ENCODE assay signal across 20 mouse cellular contexts in genomic region chr7:127082271-127082670, GRCm38 (mm10). TPM values are rescaled to one million over a fixed set of nuclear protein-coding genes. Genes with fewer than 3 reads are reported as not detected.
DNase-seq lines count a peak whose midpoint lies in the region; ATAC-seq lines count a peak whose summit lies in the region.
"Had no signal": no experiment of that assay in that cellular context is flagged by ENCODE, and none has a peak within 500 bp of the region (broad histone marks: within the 10 kb centered on the region; RNA-seq: fewer than 3 reads in every experiment).

No protein-coding gene starts in this region.

- H3K27me3 ChIP-seq in liver, embryonic 13.5 days: no peaks in the 10 kb centered on the region
- no peaks in the 10 kb centered on the region for H3K27me3 ChIP-seq in hindbrain, embryonic 11.5 days (ENCODE audit: control insufficient read depth, insufficient read depth, low read length)
- H3K27me3 ChIP-seq: CH12.LX; embryonic facial prominence, embryonic 12.5 days; forebrain, embryonic 15.5 days; heart, embryonic 15.5 days had no signal

- H3K9ac ChIP-seq in liver, embryonic 13.5 days: no peak overlapping the region
- H3K9ac ChIP-seq in hindbrain, embryonic 11.5 days (ENCODE audit: low read depth, low read length): no peak overlapping the region
- H3K9ac ChIP-seq: embryonic facial prominence, embryonic 12.5 days; forebrain, embryonic 15.5 days; heart, embryonic 15.5 days; hindbrain, embryonic 14.5 days had no signal

- peak overlapping the region; percentile 29; the same call in 1 of the 2 replicates for H3K27ac ChIP-seq in liver, embryonic 13.5 days
- no peak overlapping the region for H3K27ac ChIP-seq in hindbrain, embryonic 11.5 days (ENCODE audit: low read depth, low read length)
- H3K27ac ChIP-seq: embryonic facial prominence, embryonic 12.5 days; forebrain, embryonic 15.5 days; heart, adult 2 months; heart, embryonic 15.5 days; hindbrain, embryonic 14.5 days had no signal

- H3K9me3 ChIP-seq in liver, embryonic 13.5 days (replicated peaks): no peaks in the 10 kb centered on the region
- no peaks in the 10 kb centered on the region for H3K9me3 ChIP-seq in hindbrain, embryonic 11.5 days (ENCODE audit: control insufficient read depth, low read length)
- H3K9me3 ChIP-seq: embryonic facial prominence, embryonic 12.5 days; forebrain, embryonic 15.5 days; heart, embryonic 15.5 days had no signal

- no peaks in the 10 kb centered on the region for H3K36me3 ChIP-seq in liver, embryonic 13.5 days
- H3K36me3 ChIP-seq in hindbrain, embryonic 11.5 days (ENCODE audit: control insufficient read depth, insufficient read depth, low read length): no peaks in the 10 kb centered on the region
- H3K36me3 ChIP-seq: embryonic facial prominence, embryonic 12.5 days; forebrain, embryonic 15.5 days; heart, embryonic 15.5 days had no signal

- ATAC-seq in liver, embryonic 13.5 days (ENCODE audit: low read depth): no peak
- 0 out of 2 replicates have a peak, but pooled peaks have one; percentile 6 for ATAC-seq in granulocyte monocyte progenitor cell, adult 5-6 weeks (replicated peaks; ENCODE audit: poor library complexity, severe bottlenecking)
- ATAC-seq in hindbrain, embryonic 11.5 days (ENCODE audit: low FRiP score): no peak
- ATAC-seq: forebrain, embryonic 15.5 days had no signal

- H3K4me3 ChIP-seq in liver, embryonic 13.5 days (replicated peaks): no peak overlapping the region
- H3K4me3 ChIP-seq in hindbrain, embryonic 11.5 days (ENCODE audit: low read depth, low read length): no peak overlapping the region
- H3K4me3 ChIP-seq: embryonic facial prominence, embryonic 12.5 days; forebrain, embryonic 15.5 days; heart, adult 2 months; heart, embryonic 15.5 days had no signal

- H3K4me1 ChIP-seq in liver, embryonic 13.5 days (replicated peaks): peaks cover 49% of the 10 kb centered on the region
- H3K4me1 ChIP-seq in hindbrain, embryonic 11.5 days (replicated peaks; ENCODE audit: control insufficient read depth, insufficient read depth, low read length): no peaks in the 10 kb centered on the region
- H3K4me1 ChIP-seq: embryonic facial prominence, embryonic 12.5 days; forebrain, embryonic 15.5 days; heart, embryonic 15.5 days had no signal

- H3K4me2 ChIP-seq in liver, embryonic 13.5 days: no peak overlapping the region
- no peak overlapping the region for H3K4me2 ChIP-seq in hindbrain, embryonic 11.5 days (replicated peaks; ENCODE audit: low read depth, low read length)
- H3K4me2 ChIP-seq: embryonic facial prominence, embryonic 12.5 days; forebrain, embryonic 15.5 days; heart, embryonic 11.5 days; heart, embryonic 15.5 days; hindbrain, embryonic 14.5 days had no signal

- 40% methylated on average over 8 of the region's 8 CpGs for WGBS in liver, embryonic 13.5 days (ENCODE audit: insufficient replicate concordance)
- WGBS in hindbrain, embryonic 11.5 days: 81% methylated on average over 8 of the region's 8 CpGs

- DNase-seq in liver, embryonic 13.5 days: no peak
- no peak for DNase-seq in liver
- DNase-seq in CD4-positive helper T cell, adult 2 months (ENCODE audit: low read depth, low spot score): peak; percentile 53
- DNase-seq in testis, postnatal 14 days (ENCODE audit: low spot score): no peak
- DNase-seq in hindbrain, embryonic 11.5 days (ENCODE audit: low spot score): no peak
- DNase-seq: adrenal gland, adult 8-10 months; adrenal gland, postnatal 36 days; cerebellum, adult 2 months; cerebellum, postnatal 14 days; heart, adult 2 months; heart, postnatal 14 days had no signal

RNA-seq across cellular contexts. Expression of gene Zg16, which starts 4.9 kb away (rescaled TPM):
- polyA plus RNA-seq in liver, embryonic 13.5 days (2015; fragmentation: Nextera tagmentation; extraction: Ambion mirVana): not detected in 2 replicates
- not detected in 2 replicates for total RNA-seq in granulocyte monocyte progenitor cell, adult 5-6 weeks (2014; fragmentation: Nextera tagmentation)
- total RNA-seq in granulocyte monocyte progenitor cell, adult 5-6 weeks (2017): 1.6 and 2.5 TPM in 2 replicates
- not detected in 2 replicates for polyA plus RNA-seq in hindbrain, embryonic 11.5 days (2014; fragmentation: Nextera tagmentation; extraction: Ambion mirVana)
- total RNA-seq: adrenal gland, adult 8-10 months; adrenal gland, postnatal 36 days; CH12.LX; gastrocnemius, adult 8-10 months; heart, adult 2 months; heart, postnatal 14 days had no signal
- polyA plus RNA-seq: embryonic facial prominence, embryonic 12.5 days; forebrain, embryonic 11.5 days; forebrain, embryonic 15.5 days; heart, adult 2 months; heart, embryonic 11.5 days; heart, embryonic 15.5 days; hindbrain, embryonic 14.5 days had no signal

RNA-seq across cellular contexts. Expression of gene AI467606, which starts 8.9 kb away (rescaled TPM):
- 7.0 and 7.3 TPM in 2 replicates for polyA plus RNA-seq in liver, embryonic 13.5 days (2015; fragmentation: Nextera tagmentation; extraction: Ambion mirVana)
- 19.3 and 22.1 TPM in 2 replicates for total RNA-seq in granulocyte monocyte progenitor cell, adult 5-6 weeks (2014; fragmentation: Nextera tagmentation)
- 23.5 and 25.9 TPM in 2 replicates for total RNA-seq in granulocyte monocyte progenitor cell, adult 5-6 weeks (2017)
- polyA plus RNA-seq in hindbrain, embryonic 11.5 days (2014; fragmentation: Nextera tagmentation; extraction: Ambion mirVana): 1.0 and 1.3 TPM in 2 replicates

RNA-seq across cellular contexts. Expression of gene Qprt, which starts 39.8 kb away (rescaled TPM):
- polyA plus RNA-seq in liver, embryonic 13.5 days (2015; fragmentation: Nextera tagmentation; extraction: Ambion mirVana): 44.4 and 49.1 TPM in 2 replicates
- 2.7 and 3.1 TPM in 2 replicates for total RNA-seq in granulocyte monocyte progenitor cell, adult 5-6 weeks (2014; fragmentation: Nextera tagmentation)
- total RNA-seq in granulocyte monocyte progenitor cell, adult 5-6 weeks (2017): 0.21 and 1.6 TPM in 2 replicates
- polyA plus RNA-seq in hindbrain, embryonic 11.5 days (2014; fragmentation: Nextera tagmentation; extraction: Ambion mirVana): 1.7 and 2.0 TPM in 2 replicates
- total RNA-seq: heart, adult 2 months; heart, postnatal 14 days had no signal

RNA-seq across cellular contexts. Expression of gene Kif22, which starts 40.0 kb away (rescaled TPM):
- polyA plus RNA-seq in liver, embryonic 13.5 days (2015; fragmentation: Nextera tagmentation; extraction: Ambion mirVana): 109 and 122 TPM in 2 replicates
- 26.2 and 29.2 TPM in 2 replicates for total RNA-seq in granulocyte monocyte progenitor cell, adult 5-6 weeks (2014; fragmentation: Nextera tagmentation)
- total RNA-seq in granulocyte monocyte progenitor cell, adult 5-6 weeks (2017): 65.0 and 67.4 TPM in 2 replicates
- polyA plus RNA-seq in hindbrain, embryonic 11.5 days (2014; fragmentation: Nextera tagmentation; extraction: Ambion mirVana): 142 and 146 TPM in 2 replicates

RNA-seq across cellular contexts. Expression of gene Spn, which starts 55.4 kb away (rescaled TPM):
- 8.2 and 8.7 TPM in 2 replicates for polyA plus RNA-seq in liver, embryonic 13.5 days (2015; fragmentation: Nextera tagmentation; extraction: Ambion mirVana)
- total RNA-seq in granulocyte monocyte progenitor cell, adult 5-6 weeks (2014; fragmentation: Nextera tagmentation): 123 and 159 TPM in 2 replicates
- total RNA-seq in granulocyte monocyte progenitor cell, adult 5-6 weeks (2017): 293 and 356 TPM in 2 replicates
- polyA plus RNA-seq in hindbrain, embryonic 11.5 days (2014; fragmentation: Nextera tagmentation; extraction: Ambion mirVana): 0.07 and 0.08 TPM in 2 replicates
- polyA plus RNA-seq: embryonic facial prominence, embryonic 12.5 days; forebrain, embryonic 15.5 days; hindbrain, embryonic 14.5 days had no signal

Comparison
In these comparisons a context has a peak if more than half of its experiments do, and no peak if none do; other contexts are left out.
1. RNA of gene Qprt, which starts 39.8 kb away (polyA plus RNA-seq): 44.4 to 49.1 TPM in liver, embryonic 13.5 days; 1.7 to 2.0 TPM in hindbrain, embryonic 11.5 days; every median in the first group is over 10 times any median in the second.